Mouse (Mus musculus) heart, embryonic 12.5 days (tissue): ENCODE data around the gene Zfp775. TPM values are rescaled to one million over a fixed set of nuclear protein-coding genes. Genes with fewer than 3 reads are reported as not detected.

Source experiments
- ATAC-seq: fragments of 200-750 bp; cut with Nextera tagmentation; 2 replicates; pipeline ENCODE4 v1.8.0; 2017; ENCODE audit warnings: moderate TSS enrichment, moderate library complexity; ENCODE audit not compliant: insufficient number of reproducible peaks, low FRiP score
- H3K27ac ChIP-seq: fragments of 300-500 bp; sonication (generic); 2 replicates; pipeline ENCODE4 v1.5.1; 2016; ENCODE audit warnings: mild to moderate bottlenecking, moderate library complexity; ENCODE audit not compliant: poor library complexity, severe bottlenecking
- H3K27me3 ChIP-seq: fragments of 300-500 bp; sonication (generic); replicated peaks from 2 replicates; pipeline ENCODE4 v1.6.1; 2016; ENCODE audit warnings: mild to moderate bottlenecking, moderate library complexity
- H3K36me3 ChIP-seq: fragments of 300-500 bp; sonication (generic); 2 replicates; pipeline ENCODE4 v1.6.1; 2016; ENCODE audit warnings: mild to moderate bottlenecking, moderate library complexity
- H3K4me1 ChIP-seq: fragments of 300-500 bp; sonication (generic); replicated peaks from 2 replicates; pipeline ENCODE4 v1.6.1; 2016; ENCODE audit warnings: mild to moderate bottlenecking
- H3K4me2 ChIP-seq: fragments of 300-500 bp; sonication (generic); 2 replicates; pipeline ENCODE4 v1.6.1; 2016; ENCODE audit warnings: mild to moderate bottlenecking, moderate library complexity
- H3K4me3 ChIP-seq: fragments of 300-500 bp; sonication (generic); 2 replicates; pipeline ENCODE4 v1.5.1; 2016; ENCODE audit warnings: mild to moderate bottlenecking
- H3K9ac ChIP-seq: fragments of 300-500 bp; sonication (generic); 2 replicates; pipeline ENCODE4 v1.6.1; 2016; ENCODE audit warnings: mild to moderate bottlenecking, moderate library complexity
- H3K9me3 ChIP-seq: fragments of 300-500 bp; sonication (generic); replicated peaks from 2 replicates; pipeline ENCODE4 v1.6.1; 2016; ENCODE audit warnings: mild to moderate bottlenecking, moderate library complexity
- WGBS: fragments of 180-500 bp; shearing (Covaris S2); methylation state at CpG from one replicate; pipeline ENCODE4 v1.1.7; 2016; 5-methylcytosine and 5-hydroxymethylcytosine counted together
- polyA plus RNA-seq: library from polyadenylated mRNA; unstranded; fragments of >200 nt; fragmentation: Nextera tagmentation; extraction: Ambion mirVana; gene quantifications from 2 replicates; pipeline ENCODE4 v1.2.1, GENCODE M21; 2016

The Zfp775 gene
- polyA plus RNA-seq, 1 experiment from 2014 or later = 5.6 TPM

DNA sequence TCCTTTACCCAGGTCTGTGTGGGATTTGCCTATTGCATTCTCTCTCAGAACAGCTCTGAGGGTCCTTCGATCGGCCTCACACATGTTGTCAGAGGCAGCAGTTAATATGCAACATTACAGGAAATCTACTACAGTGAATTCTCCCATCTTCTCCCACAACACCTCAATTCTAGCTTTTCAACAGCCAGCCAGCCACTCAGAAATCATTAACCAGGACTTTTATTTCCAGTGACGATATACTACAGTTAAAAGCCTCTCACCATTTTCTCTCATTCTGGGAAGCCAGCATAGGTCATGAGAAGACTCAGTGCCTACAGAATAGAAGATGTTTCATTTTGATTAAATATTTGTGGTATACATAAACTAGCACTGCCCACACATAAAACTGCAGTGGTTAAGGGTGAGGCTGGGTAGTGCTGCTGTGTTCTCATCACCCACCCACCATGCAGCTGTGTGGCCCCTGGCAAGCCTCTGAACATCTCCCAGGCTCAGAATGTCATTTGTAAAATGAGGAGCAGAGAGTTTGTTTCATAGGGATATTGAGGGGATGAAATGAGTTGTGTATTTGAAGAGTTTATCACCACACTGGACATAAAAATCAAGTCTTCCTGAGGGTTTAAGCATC lies 10.5 kb upstream of the Zfp775 start:
- no peak for ATAC-seq
- H3K9me3 ChIP-seq = peaks cover 4% of the 10 kb centered on the region
- no peak overlapping the region for H3K4me3 ChIP-seq
- no peaks in the 10 kb centered on the region for H3K27me3 ChIP-seq
- H3K4me1 ChIP-seq = peaks cover 33% of the 10 kb centered on the region
- H3K27ac ChIP-seq = no peak overlapping the region
- H3K9ac ChIP-seq = no peak overlapping the region
- H3K36me3 ChIP-seq = peaks cover 13% of the 10 kb centered on the region
- 91% methylated on average over 3 of the region's 3 CpGs for WGBS
- H3K4me2 ChIP-seq = no peak overlapping the region

DNA sequence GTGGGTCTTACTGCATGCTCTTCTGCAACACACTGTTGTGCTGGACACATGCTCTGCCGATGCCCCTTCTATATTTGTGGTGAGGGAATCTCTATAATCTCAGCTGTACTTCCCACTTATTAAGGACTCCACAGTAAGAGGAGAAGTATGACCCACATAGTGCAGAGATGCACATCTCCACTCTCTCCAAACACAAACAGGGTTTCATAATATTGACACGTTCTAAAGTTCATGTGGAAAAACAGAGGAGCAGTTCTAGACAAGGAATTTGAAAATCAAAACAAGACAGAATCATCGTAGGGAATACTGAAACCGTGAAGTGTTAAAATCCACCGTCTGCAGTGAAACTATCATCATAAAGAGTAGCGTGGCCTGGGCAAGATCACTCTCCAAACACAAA lies 10.0 kb upstream of the Zfp775 start:
- Histone ChIP-seq H3K27me3 (no peaks in the 10 kb centered on the region), H3K4me1 (peaks cover 33% of the 10 kb centered on the region), H3K36me3 (peaks cover 18% of the 10 kb centered on the region), H3K9ac (no peak overlapping the region), H3K9me3 (peaks cover 10% of the 10 kb centered on the region), H3K4me3 (no peak overlapping the region), H3K4me2 (no peak overlapping the region), H3K27ac (no peak overlapping the region)
- no peak for ATAC-seq
- WGBS = 84% methylated on average over 6 of the region's 6 CpGs

DNA sequence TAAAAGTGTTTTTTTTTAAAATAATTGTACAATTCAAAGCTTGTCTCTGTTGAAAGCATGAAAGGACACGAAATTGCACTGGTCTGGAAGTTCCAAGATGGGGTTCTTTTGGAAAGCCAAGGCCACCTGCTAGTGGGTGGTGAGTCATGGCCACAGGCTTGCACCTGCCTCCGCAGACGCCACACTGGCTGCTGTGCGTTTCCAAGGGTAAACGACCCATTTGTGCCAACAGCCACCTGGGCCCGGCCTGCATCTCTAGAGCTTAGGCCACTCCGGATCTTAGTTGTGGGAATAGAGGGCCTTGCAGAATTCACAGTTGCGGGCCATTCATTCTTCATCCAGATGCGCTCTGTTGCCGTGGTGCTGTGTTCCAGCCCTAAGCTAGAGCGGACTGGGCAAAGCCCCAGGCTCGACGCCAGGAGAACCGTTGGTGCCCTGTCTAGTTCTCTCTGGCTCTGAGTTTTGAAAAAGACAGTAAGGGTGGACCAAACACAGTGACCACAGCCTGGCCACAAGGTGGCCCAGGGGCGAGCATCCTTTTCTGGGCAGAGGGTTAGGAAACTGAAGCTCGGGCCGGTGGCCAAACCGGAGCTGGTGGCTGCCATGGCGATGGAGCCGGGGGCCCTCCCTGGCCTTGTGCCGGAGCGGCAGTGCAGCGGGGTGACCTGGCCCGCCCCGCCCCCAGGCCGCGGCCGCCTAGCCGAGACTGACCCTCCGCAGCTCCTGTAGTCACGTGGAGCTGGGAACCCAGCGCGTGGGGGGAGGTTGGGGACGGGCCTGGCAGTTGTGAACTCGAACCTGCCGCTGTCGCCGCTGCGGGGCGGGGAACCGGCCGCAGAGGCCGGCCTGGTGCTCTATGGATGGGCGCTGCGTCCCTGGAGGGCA lies 8.5 kb upstream of the Zfp775 start, which contains the start of the genes Repin1 and Gm44965:
TSS of gene Repin1 (plus strand) at position 726 of the 885 bp plus-strand sequence.
TSS of gene Gm44965 (plus strand) at position 784 of the 885 bp plus-strand sequence.
- peak within 1 kb of the TSS; percentile 88 for H3K4me2 ChIP-seq
- H3K36me3 ChIP-seq = peaks cover 34% of the 10 kb centered on the region
- peak; percentile 93 for ATAC-seq
- peak within 1 kb of the TSS; percentile 95 for H3K9ac ChIP-seq
- H3K9me3 ChIP-seq = peaks cover 25% of the 10 kb centered on the region
- H3K27me3 ChIP-seq = no peaks in the 10 kb centered on the region
- peak within 1 kb of the TSS; percentile 93 for H3K27ac ChIP-seq
- H3K4me3 ChIP-seq = peak within 1 kb of the TSS; percentile 92
- 9% methylated on average over 44 of the region's 45 CpGs for WGBS
- H3K4me1 ChIP-seq = peaks cover 33% of the 10 kb centered on the region

DNA sequence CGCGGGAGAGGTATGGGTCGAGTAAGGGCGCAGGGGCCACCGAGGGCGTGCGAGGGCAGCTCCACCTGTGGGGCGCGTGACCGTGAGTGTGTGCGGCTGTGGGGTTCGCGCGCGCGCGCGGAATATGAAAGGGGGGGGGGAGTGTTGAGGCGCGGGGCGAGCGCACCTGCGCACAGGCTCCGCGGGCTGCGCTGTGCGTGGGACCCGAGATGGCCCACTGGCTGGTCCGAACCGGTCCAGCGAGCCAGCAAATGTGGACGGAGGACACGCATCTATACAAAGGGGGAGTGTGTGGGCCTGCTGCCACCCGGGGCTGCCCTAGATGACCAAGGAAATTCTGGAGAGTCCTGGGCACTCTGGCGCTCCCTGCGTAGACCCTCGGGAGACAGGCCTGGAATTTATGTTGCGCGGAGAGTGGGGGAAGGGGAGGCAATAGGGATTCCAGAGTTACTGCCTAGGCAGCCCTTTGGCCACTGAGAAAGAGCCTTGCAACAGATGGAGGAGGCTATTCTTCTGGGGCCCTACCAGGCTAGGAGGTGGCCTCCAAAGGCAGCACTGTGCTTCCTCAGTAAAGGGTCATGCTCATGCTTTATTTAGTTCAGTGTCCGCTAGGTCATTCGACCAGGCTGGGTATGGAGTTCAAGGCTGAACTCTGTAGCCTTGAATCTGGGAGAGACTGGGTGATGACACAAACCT lies 7.7 kb upstream of the Zfp775 start:
- H3K27me3 ChIP-seq = no peaks in the 10 kb centered on the region
- H3K4me1 ChIP-seq = peaks cover 29% of the 10 kb centered on the region
- H3K4me2 ChIP-seq = peak overlapping the region; percentile 88
- peak overlapping the region; percentile 92 for H3K4me3 ChIP-seq
- H3K36me3 ChIP-seq = peaks cover 42% of the 10 kb centered on the region
- peak overlapping the region; percentile 93 for H3K27ac ChIP-seq
- peaks cover 25% of the 10 kb centered on the region for H3K9me3 ChIP-seq
- ATAC-seq = peak; percentile 44
- peak overlapping the region; percentile 95 for H3K9ac ChIP-seq
- WGBS = under 1% methylated on average over 39 of the region's 41 CpGs

DNA sequence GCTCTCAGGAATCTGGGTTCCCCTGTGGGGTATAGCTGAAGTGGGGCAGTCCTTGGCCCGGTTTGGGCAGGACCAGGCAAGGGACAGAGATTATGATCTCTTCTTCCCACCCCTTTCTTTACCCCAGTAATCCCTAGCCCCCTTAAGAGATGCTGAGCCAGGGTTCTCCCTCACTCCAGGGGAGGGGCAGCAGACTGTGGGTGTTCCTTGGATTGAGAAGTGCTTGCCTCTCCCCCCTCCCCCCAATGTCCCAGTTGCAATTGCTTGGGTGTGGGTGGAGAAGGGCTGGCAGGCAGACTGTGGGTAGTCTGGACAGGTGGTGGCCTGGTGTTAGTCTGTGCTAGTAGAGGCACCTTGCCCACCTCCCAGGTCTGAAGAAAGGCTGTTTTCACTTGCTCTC lies 6.6 kb upstream of the Zfp775 start:
- WGBS = 67% methylated on average over 1 of the region's 1 CpGs
- Histone ChIP-seq H3K4me2 (peak overlapping the region; percentile 88), H3K27me3 (no peaks in the 10 kb centered on the region), H3K9ac (peak overlapping the region; percentile 95; the same call in 1 of the 2 replicates), H3K4me3 (peak overlapping the region; percentile 92), H3K4me1 (peaks cover 19% of the 10 kb centered on the region), H3K36me3 (peaks cover 52% of the 10 kb centered on the region), H3K9me3 (peaks cover 25% of the 10 kb centered on the region), H3K27ac (no peak overlapping the region)
- ATAC-seq = no peak

DNA sequence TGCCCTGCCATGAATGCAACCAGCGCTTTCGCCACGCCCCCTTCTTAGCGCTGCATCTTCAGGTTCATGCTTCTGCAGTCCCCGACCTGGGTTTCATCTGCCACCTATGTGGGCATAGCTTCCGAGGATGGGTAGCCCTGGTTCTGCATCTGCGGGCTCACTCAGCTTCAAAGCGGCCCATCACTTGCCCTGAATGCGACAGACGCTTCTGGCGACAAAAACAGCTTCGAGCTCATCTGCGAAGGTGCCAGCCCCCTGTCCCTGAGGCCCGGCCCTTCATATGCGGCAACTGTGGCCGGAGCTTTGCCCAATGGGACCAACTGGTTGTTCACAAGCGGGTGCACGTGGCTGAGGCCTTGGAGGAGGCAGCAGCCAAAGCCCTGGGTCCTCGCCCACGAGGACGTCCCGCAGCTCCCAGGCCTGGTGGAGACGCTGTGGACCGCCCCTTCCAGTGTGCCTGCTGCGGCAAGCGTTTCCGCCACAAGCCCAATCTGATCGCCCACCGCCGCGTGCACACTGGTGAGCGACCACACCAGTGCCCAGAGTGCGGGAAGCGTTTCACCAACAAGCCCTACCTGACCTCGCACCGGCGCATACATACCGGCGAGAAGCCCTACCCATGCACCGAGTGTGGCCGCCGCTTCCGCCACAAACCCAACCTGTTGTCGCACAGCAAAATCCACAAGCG lies 5.2 kb upstream of the Zfp775 start:
- no peak overlapping the region for H3K4me3 ChIP-seq

DNA sequence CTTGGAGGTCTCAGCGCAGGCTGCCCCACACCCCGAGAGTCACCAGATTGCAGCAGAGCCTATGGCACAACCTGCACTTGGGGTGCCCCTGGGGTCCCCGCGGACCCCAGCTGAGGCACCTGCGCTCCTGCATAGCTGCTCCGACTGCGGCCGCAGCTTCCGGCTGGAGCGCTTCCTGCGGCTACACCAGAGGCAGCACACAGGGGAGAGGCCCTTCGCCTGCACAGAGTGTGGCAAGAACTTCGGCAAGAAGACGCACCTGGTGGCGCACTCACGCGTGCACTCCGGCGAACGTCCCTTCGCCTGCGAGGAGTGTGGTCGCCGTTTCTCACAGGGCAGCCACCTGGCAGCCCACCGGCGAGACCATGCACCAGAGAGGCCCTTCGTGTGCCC lies 4.6 kb upstream of the Zfp775 start:
- H3K4me1 ChIP-seq = peaks cover 24% of the 10 kb centered on the region
- H3K36me3 ChIP-seq = peaks cover 53% of the 10 kb centered on the region
- no peak for ATAC-seq
- no peak overlapping the region for H3K4me2 ChIP-seq
- no peak overlapping the region for H3K4me3 ChIP-seq
- peaks cover 25% of the 10 kb centered on the region for H3K9me3 ChIP-seq
- no peaks in the 10 kb centered on the region for H3K27me3 ChIP-seq
- H3K27ac ChIP-seq = no peak overlapping the region
- H3K9ac ChIP-seq = no peak overlapping the region
- WGBS = 94% methylated on average over 27 of the region's 27 CpGs

More for the DNA sequence above, 5.2 kb upstream of the Zfp775 start:
- H3K27ac ChIP-seq = no peak overlapping the region
- H3K9ac ChIP-seq = no peak overlapping the region
- peaks cover 24% of the 10 kb centered on the region for H3K4me1 ChIP-seq
- peaks cover 25% of the 10 kb centered on the region for H3K9me3 ChIP-seq
- H3K27me3 ChIP-seq = no peaks in the 10 kb centered on the region
- peaks cover 53% of the 10 kb centered on the region for H3K36me3 ChIP-seq
- ATAC-seq = no peak
- no peak overlapping the region for H3K4me2 ChIP-seq
- 91% methylated on average over 45 of the region's 45 CpGs for WGBS

DNA sequence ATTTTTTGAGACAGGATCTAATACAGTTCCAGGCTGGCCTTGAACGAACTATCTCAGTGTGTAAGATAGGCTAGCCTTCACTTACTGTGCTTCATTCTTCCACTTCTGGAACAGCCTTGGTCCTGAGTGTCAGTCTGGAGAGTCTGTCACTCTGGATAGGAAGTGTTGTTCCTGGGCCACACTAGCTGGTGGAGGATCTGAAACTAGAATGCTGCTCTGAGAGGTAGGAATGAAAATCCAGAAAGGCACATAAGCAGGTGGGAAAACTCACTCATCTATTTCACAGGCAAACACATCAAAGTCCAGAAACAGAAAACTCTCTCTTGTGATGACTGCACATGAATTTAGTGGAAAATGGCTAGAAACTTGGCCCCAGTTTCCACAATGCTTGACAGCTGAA lies 1.3 kb upstream of the Zfp775 start:
- Histone ChIP-seq H3K27ac (no peak overlapping the region), H3K4me2 (no peak overlapping the region), H3K9ac (0 out of 2 replicates have a peak overlapping the region, but pooled peaks have one; percentile 79), H3K9me3 (peaks cover 25% of the 10 kb centered on the region), H3K36me3 (peaks cover 50% of the 10 kb centered on the region), H3K4me1 (peaks cover 15% of the 10 kb centered on the region), H3K4me3 (no peak overlapping the region), H3K27me3 (no peaks in the 10 kb centered on the region)
- 82% methylated on average over 1 of the region's 1 CpGs for WGBS
- no peak for ATAC-seq

DNA sequence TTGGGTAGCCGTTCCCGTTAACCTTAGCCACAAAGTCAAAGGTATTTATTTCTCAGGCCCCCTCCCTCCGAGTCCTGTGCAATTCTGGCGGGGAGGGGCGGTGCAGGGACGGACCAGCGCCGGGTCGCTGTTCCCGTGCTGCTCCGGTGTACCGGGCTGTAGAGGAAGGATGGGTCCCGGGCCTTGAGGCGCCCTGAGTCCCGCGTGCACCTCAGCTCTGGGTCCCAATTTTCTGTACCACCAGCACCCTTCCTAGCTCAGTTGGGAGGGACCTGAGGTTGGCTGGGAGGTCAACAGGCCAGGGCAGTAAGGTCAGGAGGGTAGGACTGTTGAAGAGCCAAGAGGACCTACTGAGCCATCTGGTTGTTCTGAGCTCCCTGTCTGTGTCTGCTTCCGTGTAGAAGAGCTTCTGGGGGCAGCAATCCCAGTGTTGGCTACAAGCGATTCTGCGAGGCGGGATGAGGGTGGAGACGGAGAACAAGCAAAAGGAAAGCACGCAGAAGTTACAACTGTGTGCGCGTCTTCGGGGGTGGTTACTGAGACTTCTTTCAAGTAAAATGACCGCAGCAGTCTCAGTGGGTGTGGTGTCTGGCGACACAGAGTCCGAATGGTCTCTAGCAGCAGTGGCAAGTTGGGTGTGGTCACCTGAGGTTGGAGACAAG lies 348 bp downstream of the Zfp775 start:
- peak overlapping the region; percentile 85 for H3K4me2 ChIP-seq
- peak overlapping the region; percentile 71 for H3K4me3 ChIP-seq
- H3K36me3 ChIP-seq = peaks cover 34% of the 10 kb centered on the region
- peak overlapping the region; percentile 86 for H3K9ac ChIP-seq
- H3K4me1 ChIP-seq = peaks cover 13% of the 10 kb centered on the region
- no peaks in the 10 kb centered on the region for H3K27me3 ChIP-seq
- H3K27ac ChIP-seq = peak overlapping the region; percentile 74
- under 1% methylated on average over 28 of the region's 28 CpGs for WGBS
- peak; percentile 74 for ATAC-seq
- peaks cover 12% of the 10 kb centered on the region for H3K9me3 ChIP-seq

DNA sequence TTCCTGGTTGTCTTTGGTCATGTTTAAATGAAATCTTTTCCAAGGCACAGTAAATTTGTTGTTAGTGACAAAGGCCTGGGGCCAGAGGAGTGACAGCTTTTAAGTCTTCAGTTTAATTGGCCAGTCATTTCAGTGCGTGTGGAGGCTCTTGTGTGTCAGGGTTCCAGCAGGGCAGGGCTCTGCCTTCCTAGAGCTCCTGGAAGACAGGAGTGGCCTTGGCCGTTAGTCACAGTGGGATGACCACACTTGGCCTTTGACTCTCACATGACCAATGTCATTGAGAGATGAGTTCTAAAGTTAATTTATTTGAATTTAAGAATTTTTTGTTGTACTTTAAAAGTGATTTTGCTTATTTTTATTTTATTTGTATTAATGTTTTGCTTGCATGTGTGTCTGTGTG lies 6.3 kb downstream of the Zfp775 start:
- Histone ChIP-seq H3K9ac (no peak overlapping the region), H3K4me2 (no peak overlapping the region), H3K9me3 (no peaks in the 10 kb centered on the region), H3K4me3 (no peak overlapping the region), H3K4me1 (peaks cover 9% of the 10 kb centered on the region), H3K27me3 (no peaks in the 10 kb centered on the region), H3K36me3 (peaks cover 3% of the 10 kb centered on the region; the same call in 1 of the 2 replicates), H3K27ac (no peak overlapping the region)
- 73% methylated on average over 2 of the region's 2 CpGs for WGBS
- no peak for ATAC-seq
